11 mouse cellular contexts compared by ENCODE assay signal in the genomic region with DNA sequence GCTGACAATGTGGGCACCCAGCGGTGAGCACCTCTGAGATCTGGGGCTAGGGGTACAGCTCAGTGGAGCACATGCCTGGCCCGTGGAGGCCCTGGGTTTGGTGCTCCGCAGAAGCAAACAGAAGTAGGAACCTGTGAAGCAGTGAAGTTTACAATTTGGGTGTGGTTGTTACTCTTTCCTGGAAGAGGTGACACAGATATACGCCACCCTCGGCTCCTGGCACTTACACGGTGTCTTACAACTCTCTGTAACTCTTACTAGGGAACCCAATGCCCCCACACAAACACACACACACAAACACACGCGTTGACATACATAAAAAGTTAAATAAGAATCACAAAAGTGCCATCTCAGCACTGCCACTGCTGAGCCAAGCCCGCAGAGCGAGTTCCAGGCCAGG. TPM values are rescaled to one million over a fixed set of nuclear protein-coding genes. Genes with fewer than 3 reads are reported as not detected.
A peak's percentile ranks its signal among the peaks of the same experiment; 100 is the strongest.
DNase-seq lines count a peak whose midpoint lies in the region; ATAC-seq and TF ChIP-seq lines count a peak whose summit lies in the region.
"Had no signal": no experiment of that assay in that cellular context is flagged by ENCODE, and none has a peak within 500 bp of the region (broad histone marks: within the 10 kb centered on the region; RNA-seq: fewer than 3 reads in every experiment).

No protein-coding gene starts in this region.

- TF ChIP-seq POLR2A in embryonic fibroblast, embryonic 13.5 days (IDR thresholded peaks at IDR 0.05; ENCODE audit: low read depth, low read length) = peak; percentile 28

- ATAC-seq in lung, embryonic 16.5 days (ENCODE audit: low read depth) = no peak
- ATAC-seq in liver, embryonic 13.5 days (ENCODE audit: low read depth) = no peak
- ATAC-seq: CD4-positive, CD25-positive, alpha-beta regulatory T cell, adult 4 months; hindbrain, embryonic 16.5 days; lung, postnatal 0 days had no signal

- no peak overlapping the region for H3K9ac ChIP-seq in lung, embryonic 16.5 days (ENCODE audit: low read length)
- H3K9ac ChIP-seq in liver, embryonic 13.5 days = peak overlapping the region; percentile 55

- no peak for DNase-seq in lung, postnatal 14 days
- DNase-seq in liver, embryonic 13.5 days = no peak
- DNase-seq in adrenal gland, postnatal 36 days = no peak
- DNase-seq in Muller cell, postnatal 12 days (ENCODE audit: inconsistent ontology term) = no peak
- no peak for DNase-seq in frontal cortex, postnatal 36 days (ENCODE audit: low spot score in 2 of 2)
- DNase-seq: cerebellum, adult 18-20 months had no signal

- 66% methylated on average over 10 of the region's 10 CpGs for WGBS in lung, embryonic 16.5 days
- WGBS in liver, embryonic 13.5 days (ENCODE audit: insufficient replicate concordance) = 45% methylated on average over 10 of the region's 10 CpGs

- H3K4me1 ChIP-seq in lung, embryonic 16.5 days (replicated peaks; ENCODE audit: control insufficient read depth, insufficient read depth, low read length) = peaks cover 15% of the 10 kb centered on the region
- peaks cover 4% of the 10 kb centered on the region; the same call in 1 of the 2 replicates for H3K4me1 ChIP-seq in embryonic fibroblast, embryonic 13.5 days (ENCODE audit: control insufficient read depth, insufficient read depth, low read length)
- H3K4me1 ChIP-seq in liver, embryonic 13.5 days (replicated peaks) = peaks cover 52% of the 10 kb centered on the region

- H3K27ac ChIP-seq in lung, embryonic 16.5 days (ENCODE audit: low read length) = 0 out of 2 replicates have a peak overlapping the region, but pooled peaks have one; percentile 2
- no peak overlapping the region for H3K27ac ChIP-seq in embryonic fibroblast, embryonic 13.5 days (ENCODE audit: insufficient read depth, low read length)
- peak overlapping the region; percentile 87 for H3K27ac ChIP-seq in liver, embryonic 13.5 days

- no peak overlapping the region for H3K4me3 ChIP-seq in lung, embryonic 16.5 days (ENCODE audit: low read length)
- H3K4me3 ChIP-seq in embryonic fibroblast, embryonic 13.5 days (ENCODE audit: insufficient read depth, low read length) = no peak overlapping the region
- H3K4me3 ChIP-seq in liver, embryonic 13.5 days (replicated peaks) = peak overlapping the region; percentile 4; the same call in 1 of the 2 replicates

- H3K4me2 ChIP-seq in lung, embryonic 16.5 days (ENCODE audit: low read depth, low read length) = no peak overlapping the region
- peak overlapping the region; percentile 50 for H3K4me2 ChIP-seq in liver, embryonic 13.5 days

- TF ChIP-seq CTCF in embryonic fibroblast, embryonic 13.5 days (IDR thresholded peaks at IDR 0.05; ENCODE audit: borderline replicate concordance, insufficient read depth, low read length) = no peak

- H3K36me3 ChIP-seq in lung, embryonic 16.5 days (ENCODE audit: control insufficient read depth, insufficient read depth, low read length) = peaks cover 17% of the 10 kb centered on the region
- H3K36me3 ChIP-seq in liver, embryonic 13.5 days = peaks cover 66% of the 10 kb centered on the region

- H3K9me3 ChIP-seq in lung, embryonic 16.5 days (ENCODE audit: control insufficient read depth, low read length) = no peaks in the 10 kb centered on the region
- H3K9me3 ChIP-seq in liver, embryonic 13.5 days (replicated peaks) = no peaks in the 10 kb centered on the region

- no peaks in the 10 kb centered on the region for H3K27me3 ChIP-seq in lung, embryonic 16.5 days (ENCODE audit: control insufficient read depth, insufficient read depth, low read depth, low read length)
- no peaks in the 10 kb centered on the region for H3K27me3 ChIP-seq in liver, embryonic 13.5 days

RNA-seq across cellular contexts. Expression of gene Dynll1, which starts 4.5 kb away (rescaled TPM):
- polyA plus RNA-seq in lung, embryonic 16.5 days (2015; fragmentation: Nextera tagmentation; extraction: Ambion mirVana) = 1,463 and 1,496 TPM in 2 replicates
- polyA plus RNA-seq in embryonic fibroblast, embryonic 13.5 days (2011; ENCODE audit: insufficient read length, low read depth, missing spikeins) = 572 and 612 TPM in 2 replicates
- polyA plus RNA-seq in liver, embryonic 13.5 days (2015; fragmentation: Nextera tagmentation; extraction: Ambion mirVana) = 744 and 768 TPM in 2 replicates
- total RNA-seq in adrenal gland, postnatal 36 days (2021) = 100 to 1,000 TPM; 211 to 322 TPM

RNA-seq across cellular contexts. Expression of gene Coq5, which starts 16.9 kb away (rescaled TPM):
- polyA plus RNA-seq in lung, embryonic 16.5 days (2015; fragmentation: Nextera tagmentation; extraction: Ambion mirVana) = 37.9 and 38.6 TPM in 2 replicates
- 15.8 and 17.5 TPM in 2 replicates for polyA plus RNA-seq in embryonic fibroblast, embryonic 13.5 days (2011; ENCODE audit: insufficient read length, low read depth, missing spikeins)
- 38.1 and 42.0 TPM in 2 replicates for polyA plus RNA-seq in liver, embryonic 13.5 days (2015; fragmentation: Nextera tagmentation; extraction: Ambion mirVana)
- 10 to 100 TPM; 54.2 to 61.9 TPM for total RNA-seq in adrenal gland, postnatal 36 days (2021)

RNA-seq across cellular contexts. Expression of gene Rnf10, which starts 23.6 kb away (rescaled TPM):
- polyA plus RNA-seq in lung, embryonic 16.5 days (2015; fragmentation: Nextera tagmentation; extraction: Ambion mirVana) = 115 and 116 TPM in 2 replicates
- 163 and 168 TPM in 2 replicates for polyA plus RNA-seq in embryonic fibroblast, embryonic 13.5 days (2011; ENCODE audit: insufficient read length, low read depth, missing spikeins)
- polyA plus RNA-seq in liver, embryonic 13.5 days (2015; fragmentation: Nextera tagmentation; extraction: Ambion mirVana) = 122 and 126 TPM in 2 replicates
- 100 to 1,000 TPM; 232 to 275 TPM for total RNA-seq in adrenal gland, postnatal 36 days (2021)

RNA-seq across cellular contexts. Expression of gene Srsf9, which starts 30.6 kb away (rescaled TPM):
- polyA plus RNA-seq in lung, embryonic 16.5 days (2015; fragmentation: Nextera tagmentation; extraction: Ambion mirVana) = 157 and 223 TPM in 2 replicates
- polyA plus RNA-seq in embryonic fibroblast, embryonic 13.5 days (2011; ENCODE audit: insufficient read length, low read depth, missing spikeins) = 90.7 and 96.9 TPM in 2 replicates
- 130 and 143 TPM in 2 replicates for polyA plus RNA-seq in liver, embryonic 13.5 days (2015; fragmentation: Nextera tagmentation; extraction: Ambion mirVana)
- total RNA-seq in adrenal gland, postnatal 36 days (2021) = 10 to 100 TPM; 73.7 to 77.0 TPM

RNA-seq across cellular contexts. Expression of gene Gatc, which starts 44.6 kb away (rescaled TPM):
- 25.5 and 27.5 TPM in 2 replicates for polyA plus RNA-seq in lung, embryonic 16.5 days (2015; fragmentation: Nextera tagmentation; extraction: Ambion mirVana)
- 13.6 and 18.7 TPM in 2 replicates for polyA plus RNA-seq in embryonic fibroblast, embryonic 13.5 days (2011; ENCODE audit: insufficient read length, low read depth, missing spikeins)
- 13.0 and 19.0 TPM in 2 replicates for polyA plus RNA-seq in liver, embryonic 13.5 days (2015; fragmentation: Nextera tagmentation; extraction: Ambion mirVana)
- 10 to 100 TPM; 17.7 to 21.7 TPM for total RNA-seq in adrenal gland, postnatal 36 days (2021)
